Mouse (Mus musculus): ENCODE measurements around the gene Tent5a. TPM values are rescaled to one million over a fixed set of nuclear protein-coding genes. Genes with fewer than 3 reads are reported as not detected.

The Tent5a gene
- total RNA-seq, 4 experiments from 2014 or later: 5.7 to 12.5 (median 7.9) TPM

DNA sequence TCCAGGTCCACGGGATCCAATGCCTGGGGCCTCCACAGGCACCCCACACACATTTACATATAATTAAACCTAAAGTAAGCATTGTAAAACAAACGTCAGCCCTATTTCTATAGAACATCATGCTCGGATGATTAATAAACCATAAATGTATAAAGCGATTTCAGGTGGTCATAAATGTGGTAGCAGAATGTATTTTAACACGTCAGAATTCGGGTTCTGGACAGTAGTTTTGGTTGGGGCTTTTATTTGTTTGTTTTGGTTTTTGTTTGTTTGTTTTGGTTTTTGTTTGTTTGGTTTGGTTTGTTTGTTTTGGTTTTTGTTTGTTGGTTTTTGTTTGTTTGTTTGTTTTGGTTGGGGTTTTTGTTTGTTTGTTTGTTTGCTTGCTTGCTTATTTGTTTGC is 14.7 kb downstream of the Tent5a start, which contains the start of gene Gm11114:
TSS of gene Gm11114 (plus strand) at position 301 of the 400 bp plus-strand sequence.
- DNase-seq: no peak

DNA sequence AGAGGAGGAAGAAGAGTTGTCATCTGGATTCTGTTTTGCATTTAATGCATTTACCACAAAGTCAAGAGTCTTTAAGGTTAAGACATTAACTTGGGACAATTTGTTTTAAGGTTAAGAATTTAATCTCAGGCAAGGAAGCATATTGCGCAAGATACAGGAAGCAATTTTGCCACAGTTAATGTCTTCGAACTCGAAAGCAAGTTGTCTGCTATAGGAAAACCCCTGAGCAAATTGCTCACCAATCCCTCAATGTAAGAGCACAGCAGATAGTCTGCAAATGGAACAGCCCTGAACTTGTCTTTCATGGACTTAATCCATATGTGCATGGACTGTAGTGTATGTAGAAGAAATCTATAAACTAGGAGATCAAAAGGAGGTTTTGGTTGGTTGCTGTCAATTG is 23.8 kb downstream of the Tent5a start:
- no peak for DNase-seq

- DNase-seq: no peak
Observed at GRCm38 (mm10) chr9:85302849-85303248, 24.3 kb downstream of the Tent5a start.

GRCm38 (mm10) chr9:85274114-85274513 is 53.0 kb downstream of the Tent5a start:
- no peak for DNase-seq

Other genes with a start within 250 kb of the Tent5a start
- not detected for gene Gm11114, start 14.6 kb downstream of the Tent5a start, total RNA-seq (2022)